Mouse (Mus musculus): Measurements from ENCODE around the gene Runx1. TPM values are rescaled to one million over a fixed set of nuclear protein-coding genes. Genes with fewer than 3 reads are reported as not detected.

Gene Runx1
- polyA plus RNA-seq, 2 experiments, result 3.0 to 4.4 TPM

DNA sequence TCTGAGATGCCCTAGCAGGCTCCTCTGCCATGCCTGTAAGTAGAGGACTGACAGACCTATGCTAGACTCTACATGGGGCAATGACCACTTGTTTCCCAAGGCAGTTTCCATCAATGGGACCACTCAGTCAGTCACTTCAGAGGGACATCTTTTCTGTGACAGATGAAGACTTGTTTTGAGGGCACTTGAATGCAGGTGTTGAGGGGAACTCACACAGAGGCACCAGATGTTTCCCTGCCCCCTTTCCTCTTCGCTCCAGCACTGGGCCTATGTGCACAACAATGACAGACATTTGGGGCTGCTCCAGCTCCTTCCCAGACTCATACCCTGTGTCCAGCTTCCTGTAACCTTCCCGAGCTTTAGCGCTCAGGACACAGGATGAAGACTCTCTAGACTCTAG is 65.9 kb downstream of the Runx1 start:
- ATAC-seq (ENCODE audit: insufficient read depth), result no peak
- peaks cover 29 to 52% of the 10 kb centered on the region in 2 experiments for H3K4me1 ChIP-seq (replicated peaks; ENCODE audit: control insufficient read depth in 2 of 2, insufficient read depth in 2 of 2, low read length in 1 of 2)

DNA sequence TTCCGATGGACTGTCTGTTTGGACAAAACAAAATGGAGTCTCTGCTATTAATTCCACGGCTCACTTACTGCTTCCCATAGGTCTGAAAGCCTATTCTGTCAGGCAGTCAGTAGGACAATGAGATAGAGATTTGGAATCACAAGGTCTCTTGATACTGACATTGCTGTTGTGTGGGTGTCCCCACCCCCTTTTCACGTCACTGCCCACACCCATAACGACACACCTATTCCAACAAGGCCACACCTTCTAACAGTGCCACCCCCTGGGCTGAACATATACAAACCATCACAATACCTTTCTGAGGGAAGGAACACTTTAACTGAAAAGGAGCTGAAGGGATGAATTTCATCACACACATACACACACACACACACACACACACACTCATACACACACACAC is 68.4 kb downstream of the Runx1 start:
- peak; percentile 70; the same call in 1 of the 2 replicates for ATAC-seq (ENCODE audit: insufficient read depth)
- Histone ChIP-seq H3K27me3 (ENCODE audit: control insufficient read depth, insufficient read depth, low read length) (no peaks in the 10 kb centered on the region), H3K27ac (no peak overlapping the region), H3K4me3 (ENCODE audit: insufficient read depth in 1 of 2, low read depth in 2 of 2, low read length in 2 of 2) (no peak overlapping the region), H3K9ac (replicated peaks) (no peak overlapping the region), H3K4me1 (replicated peaks; ENCODE audit: control insufficient read depth in 2 of 2, insufficient read depth in 2 of 2, low read length in 1 of 2) (peaks cover 15 to 40% of the 10 kb centered on the region in 2 experiments), H3K4me2 (ENCODE audit: low read depth) (no peak overlapping the region), H3K9me3 (ENCODE audit: control insufficient read depth, low read length) (no peaks in the 10 kb centered on the region), H3K36me3 (replicated peaks; ENCODE audit: control insufficient read depth, insufficient read depth, low read depth) (no peaks in the 10 kb centered on the region)
- peak; percentile 33 to 56 (median 40) for DNase-seq (ENCODE audit: low read depth in 3 of 3, low spot score in 3 of 3)
- peak; percentile 19; the same call in 1 of the 2 replicates for TF ChIP-seq CTCF (IDR thresholded peaks at IDR 0.05; ENCODE audit: low read depth)
- no peak for TF ChIP-seq EP300 (IDR thresholded peaks at IDR 0.05; ENCODE audit: low read depth)
- WGBS (ENCODE audit: insufficient replicate concordance), result 49% methylated on average over 4 of the region's 4 CpGs

More for the DNA sequence above, 65.9 kb downstream of the Runx1 start:
- Histone ChIP-seq H3K27me3 (ENCODE audit: control insufficient read depth, insufficient read depth, low read length) (no peaks in the 10 kb centered on the region), H3K9me3 (ENCODE audit: control insufficient read depth, low read length) (no peaks in the 10 kb centered on the region), H3K9ac (replicated peaks) (no peak overlapping the region), H3K36me3 (replicated peaks; ENCODE audit: control insufficient read depth, insufficient read depth, low read depth) (no peaks in the 10 kb centered on the region), H3K4me3 (ENCODE audit: insufficient read depth in 1 of 2, low read depth in 2 of 2, low read length in 2 of 2) (no peak overlapping the region), H3K27ac (no peak overlapping the region), H3K4me2 (ENCODE audit: low read depth) (no peak overlapping the region)
- DNase-seq (ENCODE audit: low read depth in 3 of 3, low spot score in 3 of 3), result no peak
- TF ChIP-seq EP300 (IDR thresholded peaks at IDR 0.05; ENCODE audit: low read depth) (no peak), CTCF (IDR thresholded peaks at IDR 0.05; ENCODE audit: low read depth) (no peak)
- WGBS (ENCODE audit: insufficient replicate concordance), result 78% methylated on average over 3 of the region's 3 CpGs

DNA sequence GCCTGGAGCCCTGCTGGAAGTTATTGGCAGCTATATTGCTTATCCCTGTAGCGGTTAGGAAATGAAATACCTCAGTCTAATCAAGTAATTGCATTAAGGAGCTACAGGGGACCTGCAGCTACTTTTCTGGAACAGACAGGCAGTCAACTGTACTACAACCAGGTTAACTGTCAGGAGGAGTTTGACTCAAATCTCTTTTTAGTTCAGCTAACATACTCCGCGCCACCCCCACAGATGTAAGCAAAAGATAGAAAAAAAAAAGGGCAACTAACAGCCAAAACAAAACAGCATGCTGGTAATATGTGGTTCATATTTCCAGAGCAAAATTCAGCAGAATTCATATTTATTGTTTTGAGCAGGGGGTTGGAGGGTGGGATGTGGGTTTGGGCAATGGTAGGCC is 72.0 kb downstream of the Runx1 start:
- 65% methylated on average over 3 of the region's 3 CpGs for WGBS (ENCODE audit: insufficient replicate concordance)
- peaks cover 11 to 27% of the 10 kb centered on the region in 2 experiments for H3K4me1 ChIP-seq (replicated peaks; ENCODE audit: control insufficient read depth in 2 of 2, insufficient read depth in 2 of 2, low read length in 1 of 2)
- no peaks in the 10 kb centered on the region for H3K27me3 ChIP-seq (ENCODE audit: control insufficient read depth, insufficient read depth, low read length)

DNA sequence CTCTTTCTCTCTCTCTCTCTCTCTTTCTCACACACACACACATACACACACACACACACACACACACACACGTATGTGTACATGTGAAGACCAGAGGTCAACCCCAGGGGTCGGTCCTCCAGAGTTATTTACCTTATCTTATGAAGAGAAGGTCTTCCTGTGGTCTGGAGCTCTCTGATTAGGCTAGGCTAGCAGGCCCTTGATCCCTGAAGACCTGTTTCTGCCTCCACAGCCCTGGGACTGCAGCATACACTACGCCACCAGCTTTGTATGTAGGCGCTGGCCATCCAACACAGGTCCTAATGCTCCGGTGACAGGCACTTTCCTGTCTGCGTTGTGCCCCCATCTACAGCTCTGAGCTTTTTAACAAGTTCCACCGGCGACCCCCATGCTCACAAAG is 72.8 kb downstream of the Runx1 start:
- Histone ChIP-seq H3K4me1 (replicated peaks; ENCODE audit: control insufficient read depth in 2 of 2, insufficient read depth in 2 of 2, low read length in 1 of 2) (peaks cover 11 to 31% of the 10 kb centered on the region in 2 experiments), H3K4me3 (ENCODE audit: insufficient read depth in 1 of 2, low read depth in 2 of 2, low read length in 2 of 2) (no peak overlapping the region), H3K27me3 (ENCODE audit: control insufficient read depth, insufficient read depth, low read length) (no peaks in the 10 kb centered on the region), H3K9ac (replicated peaks) (no peak overlapping the region), H3K4me2 (ENCODE audit: low read depth) (no peak overlapping the region), H3K9me3 (ENCODE audit: control insufficient read depth, low read length) (no peaks in the 10 kb centered on the region), H3K27ac (no peak overlapping the region), H3K36me3 (replicated peaks; ENCODE audit: control insufficient read depth, insufficient read depth, low read depth) (no peaks in the 10 kb centered on the region)
- 49% methylated on average over 8 of the region's 8 CpGs for WGBS (ENCODE audit: insufficient replicate concordance)
- TF ChIP-seq CTCF (IDR thresholded peaks at IDR 0.05; ENCODE audit: low read depth), result no peak
- 0 out of 2 replicates have a peak, but pooled peaks have one; percentile 11 for TF ChIP-seq EP300 (IDR thresholded peaks at IDR 0.05; ENCODE audit: low read depth)
- no peak for DNase-seq (ENCODE audit: low read depth in 3 of 3, low spot score in 3 of 3)
- ATAC-seq (ENCODE audit: insufficient read depth), result peak; percentile 34; the same call in 1 of the 2 replicates

More for the DNA sequence above, 72.0 kb downstream of the Runx1 start:
- Histone ChIP-seq H3K27ac (no peak overlapping the region), H3K9me3 (ENCODE audit: control insufficient read depth, low read length) (no peaks in the 10 kb centered on the region), H3K4me2 (ENCODE audit: low read depth) (no peak overlapping the region), H3K36me3 (replicated peaks; ENCODE audit: control insufficient read depth, insufficient read depth, low read depth) (no peaks in the 10 kb centered on the region), H3K9ac (replicated peaks) (no peak overlapping the region), H3K4me3 (ENCODE audit: insufficient read depth in 1 of 2, low read depth in 2 of 2, low read length in 2 of 2) (no peak overlapping the region)
- no peak for TF ChIP-seq EP300 (IDR thresholded peaks at IDR 0.05; ENCODE audit: low read depth)
- no peak for ATAC-seq (ENCODE audit: insufficient read depth)
- no peak for DNase-seq (ENCODE audit: low read depth in 3 of 3, low spot score in 3 of 3)

DNA sequence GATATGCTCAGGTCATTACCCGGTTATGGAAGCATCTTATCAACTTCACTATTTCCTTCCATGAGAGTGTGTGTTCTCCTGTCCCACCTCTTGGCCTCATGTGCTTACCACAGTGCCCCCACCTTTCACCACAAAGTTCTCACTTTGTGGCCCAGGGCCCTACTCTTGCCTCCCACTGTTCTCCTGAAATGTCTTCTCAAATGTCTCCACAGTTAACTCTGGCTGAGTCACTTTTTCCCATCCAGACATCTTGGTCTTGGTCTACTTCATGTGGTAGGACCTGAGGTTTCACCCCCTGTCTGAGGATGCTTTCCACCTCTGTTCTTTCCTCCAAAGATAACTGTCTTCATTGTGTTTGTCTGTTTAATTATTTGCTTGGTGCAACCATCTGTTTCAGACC is 77.7 kb downstream of the Runx1 start:
- H3K4me1 ChIP-seq (replicated peaks; ENCODE audit: control insufficient read depth in 2 of 2, insufficient read depth in 2 of 2, low read length in 1 of 2), result peaks cover 3 to 17% of the 10 kb centered on the region in 2 experiments; a peak in 3 of 4 replicates
- no peaks in the 10 kb centered on the region for H3K36me3 ChIP-seq (replicated peaks; ENCODE audit: control insufficient read depth, insufficient read depth, low read depth)
- TF ChIP-seq CTCF (IDR thresholded peaks at IDR 0.05; ENCODE audit: low read depth) (no peak), EP300 (IDR thresholded peaks at IDR 0.05; ENCODE audit: low read depth) (no peak)
- H3K27ac ChIP-seq, result no peak overlapping the region
- no peak overlapping the region for H3K9ac ChIP-seq (replicated peaks)
- H3K4me3 ChIP-seq (ENCODE audit: insufficient read depth in 1 of 2, low read depth in 2 of 2, low read length in 2 of 2), result no peak overlapping the region
- DNase-seq (ENCODE audit: low read depth in 3 of 3, low spot score in 3 of 3) (no peak), ATAC-seq (ENCODE audit: insufficient read depth) (no peak)
- H3K9me3 ChIP-seq (ENCODE audit: control insufficient read depth, low read length), result no peaks in the 10 kb centered on the region
- H3K4me2 ChIP-seq (ENCODE audit: low read depth), result no peak overlapping the region
- no peaks in the 10 kb centered on the region for H3K27me3 ChIP-seq (ENCODE audit: control insufficient read depth, insufficient read depth, low read length)
- 14% methylated on average over 1 of the region's 1 CpGs for WGBS (ENCODE audit: insufficient replicate concordance)

Data from liver, embryonic 14.5 days (tissue).